Mouse (Mus musculus): ENCODE measurements at regions not wholly inside any gene's neighbourhood (a gene's known extent, or its start where the extent isn't known, plus 50 kb on each side); places are given as distances from the start of the nearest gene placed in this dataset.

GRCm38 (mm10) chr14:89242159-89242558 is 771.0 kb upstream of the Pcdh20 start:
- DNase-seq (ENCODE audit: low spot score in 2 of 2): no peak

DNA sequence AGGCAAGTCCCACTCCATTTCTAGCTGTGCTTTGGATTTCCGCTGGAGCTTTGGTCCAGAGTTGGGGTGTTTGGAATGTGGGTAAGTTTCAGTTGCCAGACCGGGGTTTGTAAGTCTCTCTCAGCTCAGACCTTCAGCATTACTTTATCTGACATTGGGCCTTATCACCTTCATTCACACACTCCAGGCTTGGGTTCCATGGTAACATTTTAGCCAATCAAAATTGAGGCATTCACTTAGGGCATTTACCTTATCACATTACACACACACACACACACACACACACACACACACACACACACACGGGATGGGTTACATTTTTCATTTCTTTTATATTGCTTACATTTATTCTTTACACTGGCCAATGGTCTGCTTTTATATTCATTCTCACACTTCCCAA is 765.3 kb upstream of the Pcdh20 start:
- no peak for DNase-seq (ENCODE audit: low spot score in 2 of 2)

DNA sequence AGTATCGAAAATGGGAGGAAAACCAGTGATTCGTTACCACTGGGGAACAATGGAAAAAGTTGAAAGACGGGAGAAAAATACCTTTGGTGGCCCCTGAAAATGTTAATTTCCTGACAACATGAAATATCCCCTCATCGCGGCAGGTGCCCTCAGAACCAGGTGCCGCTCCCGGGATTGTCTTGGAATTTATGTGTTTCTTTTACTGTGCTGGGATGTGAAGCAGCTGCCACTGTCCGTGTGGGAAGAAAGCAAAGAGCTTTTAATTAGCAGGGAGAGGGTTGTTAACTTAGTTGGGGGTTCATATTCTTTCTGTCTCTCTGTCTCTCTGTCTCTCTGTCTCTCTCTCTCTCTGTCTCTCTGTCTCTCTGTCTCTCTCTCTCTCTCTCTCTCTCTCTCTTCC is 759.3 kb upstream of the Pcdh20 start:
- DNase-seq (ENCODE audit: low spot score in 2 of 2): no peak

GRCm38 (mm10) chr14:89217390-89217789 is 746.2 kb upstream of the Pcdh20 start:
- no peak for DNase-seq (ENCODE audit: low spot score in 2 of 2)

DNA sequence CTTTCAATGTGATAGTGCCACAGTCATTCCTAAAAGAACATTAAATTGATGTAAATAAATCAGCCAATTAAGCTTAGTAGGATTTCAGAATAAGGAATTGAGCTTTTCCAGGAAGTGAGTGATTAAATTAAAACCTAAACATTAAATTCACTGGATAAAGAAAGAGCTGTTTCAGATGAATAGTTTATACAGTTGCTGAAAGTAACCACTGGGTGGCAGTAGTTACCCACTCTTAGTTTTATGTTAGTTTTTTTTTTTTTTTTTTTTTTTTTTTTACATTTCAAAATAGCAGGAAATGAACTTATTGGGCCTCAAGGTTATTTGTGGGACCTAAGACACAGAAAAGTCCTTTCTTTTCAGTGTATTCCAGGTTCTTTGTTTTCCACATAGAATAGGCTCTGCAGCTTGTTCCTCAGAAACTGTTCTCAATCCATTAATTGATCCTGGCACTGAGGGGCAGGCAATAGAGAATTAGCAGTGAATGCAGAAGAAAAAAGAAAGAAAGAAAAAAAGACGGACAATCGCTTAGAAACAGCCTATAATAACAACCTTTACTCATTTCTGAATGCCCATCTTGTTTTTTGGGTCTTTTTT is 710.3 kb upstream of the Pcdh20 start:
- DNase-seq (ENCODE audit: low spot score in 2 of 2): no peak

DNA sequence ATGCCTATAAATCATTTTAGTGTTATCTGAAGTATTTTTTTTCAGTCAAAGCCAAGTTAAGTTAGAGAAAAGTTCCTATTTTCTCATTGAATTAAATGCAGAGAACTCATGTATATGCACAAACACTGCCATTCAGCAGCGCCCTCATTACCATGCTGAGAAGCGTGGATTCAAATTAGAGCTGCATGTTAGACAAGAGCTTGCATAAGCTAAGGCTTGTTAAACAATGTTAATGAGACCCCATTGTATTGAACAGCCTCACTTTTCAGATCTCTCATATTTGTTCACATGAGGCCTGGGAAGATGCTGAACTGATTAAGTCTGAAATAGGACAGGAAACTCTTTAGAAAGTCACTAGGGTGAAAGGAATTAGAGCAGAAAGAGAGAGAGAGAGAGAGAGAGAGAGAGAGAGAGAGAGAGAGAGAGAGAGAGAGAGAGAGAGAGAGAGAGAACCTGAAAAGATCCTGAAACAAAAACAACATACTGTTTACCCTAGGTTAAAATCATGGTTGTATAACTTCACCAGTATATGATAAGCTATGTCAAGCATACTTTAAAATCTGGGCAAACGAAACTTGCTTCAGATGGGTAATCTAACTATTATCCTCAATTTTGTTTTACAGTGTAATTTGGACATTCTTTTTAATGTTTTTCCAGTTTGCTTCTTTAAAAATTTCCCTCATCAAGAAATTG is 671.9 kb upstream of the Pcdh20 start:
- DNase-seq (ENCODE audit: low spot score in 2 of 2): no peak

GRCm38 (mm10) chr14:89099296-89099695 is 628.1 kb upstream of the Pcdh20 start:
- DNase-seq (ENCODE audit: low spot score in 2 of 2): no peak

DNA sequence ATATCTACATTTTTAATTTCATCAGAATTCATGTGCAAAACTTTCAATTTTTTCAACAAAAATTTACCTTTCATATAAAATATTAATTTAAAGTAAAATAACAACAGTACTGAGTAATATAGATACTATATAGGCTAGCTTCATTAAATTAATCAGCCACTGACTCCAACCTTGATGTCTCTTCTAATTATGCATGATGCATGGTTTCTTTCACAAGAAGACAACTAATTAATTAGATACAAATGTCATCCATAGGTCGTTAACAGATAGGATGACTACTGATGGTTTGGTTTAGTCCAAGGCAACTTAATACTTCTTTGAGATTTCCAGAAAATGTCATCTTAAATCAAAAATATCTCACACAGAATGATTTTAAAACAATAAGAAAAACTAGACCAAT is 618.5 kb upstream of the Pcdh20 start:
- DNase-seq (ENCODE audit: low spot score in 2 of 2): no peak

DNA sequence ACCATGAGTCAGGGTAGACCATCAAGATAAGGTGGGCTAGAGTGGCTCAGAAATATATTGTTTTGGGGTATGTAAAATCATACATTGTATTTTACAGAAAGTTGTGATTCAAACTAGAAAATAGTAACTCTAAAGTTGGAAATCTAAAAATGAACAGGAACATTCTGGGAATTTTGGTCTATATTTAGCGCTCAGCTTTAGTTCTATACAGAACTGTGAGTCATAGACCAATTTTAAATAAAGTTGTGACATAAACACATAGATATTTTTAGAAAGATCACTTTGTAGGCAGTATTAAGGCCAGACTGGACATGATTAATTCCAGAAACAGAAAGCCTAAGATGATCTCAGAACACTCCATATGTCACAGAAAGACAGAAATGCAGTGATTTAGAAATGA is 604.8 kb upstream of the Pcdh20 start:
- DNase-seq (ENCODE audit: low spot score in 2 of 2): no peak

- no peak for DNase-seq (ENCODE audit: low spot score in 2 of 2)
Measured at GRCm38 (mm10) chr14:89063971-89064370, 592.8 kb upstream of the Pcdh20 start.

GRCm38 (mm10) chr14:89062583-89063436 is 591.6 kb upstream of the Pcdh20 start:
- no peak for DNase-seq (ENCODE audit: low spot score in 2 of 2)

GRCm38 (mm10) chr14:89061319-89061718 is 590.1 kb upstream of the Pcdh20 start:
- DNase-seq (ENCODE audit: low spot score in 2 of 2): no peak

- no peak for DNase-seq (ENCODE audit: low spot score in 2 of 2)
Measured at GRCm38 (mm10) chr14:89034390-89034789, 563.2 kb upstream of the Pcdh20 start.

- no peak for DNase-seq (ENCODE audit: low spot score in 2 of 2)
Measured at GRCm38 (mm10) chr14:89011440-89011839, 540.2 kb upstream of the Pcdh20 start.

GRCm38 (mm10) chr14:89009648-89010047 is 538.5 kb upstream of the Pcdh20 start:
- DNase-seq (ENCODE audit: low spot score in 2 of 2): no peak

DNA sequence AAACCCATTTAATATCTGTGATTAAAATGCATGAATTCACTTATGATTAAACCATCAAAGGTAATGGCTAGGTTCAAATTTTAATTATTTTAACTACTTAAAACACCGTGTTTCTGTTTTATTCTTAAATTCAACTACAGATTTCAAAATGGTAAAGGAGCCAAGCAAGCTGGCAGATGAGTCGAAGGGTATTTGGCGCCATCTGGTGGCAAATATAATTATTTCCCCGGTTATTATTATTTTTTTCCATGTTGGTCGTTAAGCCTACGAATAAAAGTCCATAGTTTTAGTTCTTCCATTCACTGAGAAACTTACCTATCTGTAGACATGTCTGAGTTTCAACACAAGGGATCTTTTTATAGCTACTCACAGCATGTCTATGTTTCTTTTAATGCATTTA is 510.7 kb upstream of the Pcdh20 start:
- DNase-seq (ENCODE audit: low spot score in 2 of 2): peak in 1 of 2 experiments; percentile 8

- DNase-seq (ENCODE audit: low spot score in 2 of 2): peak; percentile 0 to 13
Measured at GRCm38 (mm10) chr14:88976007-88976406, 504.8 kb upstream of the Pcdh20 start.

GRCm38 (mm10) chr14:88934569-88934968 is 463.4 kb upstream of the Pcdh20 start:
- no peak for DNase-seq (ENCODE audit: low spot score in 2 of 2)

Data from left cerebral cortex, adult 9 months (tissue).